Mouse (Mus musculus): ENCODE measurements around the gene Krtap21-1. TPM values are rescaled to one million over a fixed set of nuclear protein-coding genes. Genes with fewer than 3 reads are reported as not detected.

Krtap21-1 gene
- polyA plus RNA-seq (2016; fragmentation: Nextera tagmentation; extraction: Ambion mirVana): not detected in 2 replicates

- Histone ChIP-seq H3K9me3 (replicated peaks) (no peaks in the 10 kb centered on the region), H3K36me3 (no peaks in the 10 kb centered on the region)
These were observed at the start of gene Krtap21-1 for GRCm38 (mm10) chr16:89403768-89404167. TSS of gene Krtap21-1 (minus strand) at chr16:89403868.

GRCm38 (mm10) chr16:89429586-89429985 lies 25.9 kb upstream of the Krtap21-1 start:
- Histone ChIP-seq H3K9me3 (replicated peaks) (no peaks in the 10 kb centered on the region), H3K27ac (no peak overlapping the region), H3K4me3 (no peak overlapping the region), H3K27me3 (ENCODE audit: low read depth, poor library complexity, severe bottlenecking) (no peaks in the 10 kb centered on the region), H3K4me1 (no peaks in the 10 kb centered on the region), H3K36me3 (no peaks in the 10 kb centered on the region)
- 88% methylated on average over 2 of the region's 2 CpGs for WGBS
- DNase-seq (ENCODE audit: low spot score): no peak

More at GRCm38 (mm10) chr16:89403768-89404167, at the start of gene Krtap21-1:
- Histone ChIP-seq H3K27ac (no peak within 1 kb of the TSS), H3K4me3 (no peak within 1 kb of the TSS), H3K4me1 (no peaks in the 10 kb centered on the region), H3K27me3 (ENCODE audit: low read depth, poor library complexity, severe bottlenecking) (no peaks in the 10 kb centered on the region)
- 85% methylated on average over 2 of the region's 2 CpGs for WGBS
- DNase-seq (ENCODE audit: low spot score): no peak

- no peaks in the 10 kb centered on the region for H3K9me3 ChIP-seq (replicated peaks)
- no peaks in the 10 kb centered on the region for H3K27me3 ChIP-seq (ENCODE audit: low read depth, poor library complexity, severe bottlenecking)
- no peaks in the 10 kb centered on the region for H3K4me1 ChIP-seq
- DNase-seq (ENCODE audit: low spot score): no peak
- no peak overlapping the region for H3K4me3 ChIP-seq
- H3K27ac ChIP-seq: no peak overlapping the region
- WGBS: 91% methylated on average over 5 of the region's 5 CpGs
- H3K36me3 ChIP-seq: no peaks in the 10 kb centered on the region
These were observed 21.6 kb upstream of the Krtap21-1 start for GRCm38 (mm10) chr16:89425310-89425709.

- Histone ChIP-seq H3K4me3 (no peak within 1 kb of the TSS), H3K4me1 (no peaks in the 10 kb centered on the region), H3K9me3 (replicated peaks) (no peaks in the 10 kb centered on the region), H3K27me3 (ENCODE audit: low read depth, poor library complexity, severe bottlenecking) (no peaks in the 10 kb centered on the region), H3K27ac (no peak within 1 kb of the TSS), H3K36me3 (no peaks in the 10 kb centered on the region)
- DNase-seq (ENCODE audit: low spot score): no peak
- 93% methylated on average over 3 of the region's 3 CpGs for WGBS
These were observed 16.3 kb upstream of the Krtap21-1 start, which contains the start of gene Krtap6-2 for GRCm38 (mm10) chr16:89420011-89420410. TSS of gene Krtap6-2 (minus strand) at chr16:89420111.

- no peaks in the 10 kb centered on the region for H3K4me1 ChIP-seq
- H3K4me3 ChIP-seq: no peak overlapping the region
- H3K27me3 ChIP-seq (ENCODE audit: low read depth, poor library complexity, severe bottlenecking): no peaks in the 10 kb centered on the region
- no peaks in the 10 kb centered on the region for H3K9me3 ChIP-seq (replicated peaks)
- H3K36me3 ChIP-seq: no peaks in the 10 kb centered on the region
- 92% methylated on average over 3 of the region's 3 CpGs for WGBS
- no peak overlapping the region for H3K27ac ChIP-seq
- no peak for DNase-seq (ENCODE audit: low spot score)
These were observed 12.6 kb upstream of the Krtap21-1 start for GRCm38 (mm10) chr16:89416311-89416710.

- H3K4me1 ChIP-seq: no peaks in the 10 kb centered on the region
- DNase-seq (ENCODE audit: low spot score): no peak
- 90% methylated on average over 5 of the region's 5 CpGs for WGBS
These were observed 6.8 kb upstream of the Krtap21-1 start for GRCm38 (mm10) chr16:89410345-89411068.

GRCm38 (mm10) chr16:89372734-89373461 lies 30.8 kb downstream of the Krtap21-1 start:
- no peak for DNase-seq (ENCODE audit: low spot score)
- Histone ChIP-seq H3K4me1 (no peaks in the 10 kb centered on the region), H3K4me3 (no peak overlapping the region), H3K9me3 (replicated peaks) (no peaks in the 10 kb centered on the region), H3K27ac (no peak overlapping the region), H3K27me3 (ENCODE audit: low read depth, poor library complexity, severe bottlenecking) (no peaks in the 10 kb centered on the region), H3K36me3 (no peaks in the 10 kb centered on the region)
- 81% methylated on average over 2 of the region's 2 CpGs for whole genome bisulfite sequencing

More at GRCm38 (mm10) chr16:89410345-89411068, 6.8 kb upstream of the Krtap21-1 start:
- Histone ChIP-seq H3K27ac (no peak overlapping the region), H3K4me3 (no peak overlapping the region), H3K36me3 (no peaks in the 10 kb centered on the region), H3K9me3 (replicated peaks) (no peaks in the 10 kb centered on the region), H3K27me3 (ENCODE audit: low read depth, poor library complexity, severe bottlenecking) (no peaks in the 10 kb centered on the region)

Other genes starting within 250 kb of the Krtap21-1 start
- gene Gm9789, start 245.9 kb downstream of the Krtap21-1 start, polyA plus RNA-seq (2016; fragmentation: Nextera tagmentation; extraction: Ambion mirVana): not detected in 2 replicates
- not detected in 2 replicates for gene Gm7735, start 234.4 kb downstream of the Krtap21-1 start, polyA plus RNA-seq (2016; fragmentation: Nextera tagmentation; extraction: Ambion mirVana)
- gene 1110057P08Rik, start 229.1 kb downstream of the Krtap21-1 start, polyA plus RNA-seq (2016; fragmentation: Nextera tagmentation; extraction: Ambion mirVana): not detected in 2 replicates
- not detected in 2 replicates for gene Krtap20-2, start 198.0 kb downstream of the Krtap21-1 start, polyA plus RNA-seq (2016; fragmentation: Nextera tagmentation; extraction: Ambion mirVana)
- gene Krtap6-2, start 16.2 kb upstream of the Krtap21-1 start, polyA plus RNA-seq (2016; fragmentation: Nextera tagmentation; extraction: Ambion mirVana): not detected in 2 replicates
- not detected in 2 replicates for gene Krtap8-1, start 84.1 kb upstream of the Krtap21-1 start, polyA plus RNA-seq (2016; fragmentation: Nextera tagmentation; extraction: Ambion mirVana)
- gene Krtap7-1, start 104.5 kb upstream of the Krtap21-1 start, polyA plus RNA-seq (2016; fragmentation: Nextera tagmentation; extraction: Ambion mirVana): not detected in 2 replicates
- not detected in 2 replicates for gene Krtap11-1, start 167.3 kb upstream of the Krtap21-1 start, polyA plus RNA-seq (2016; fragmentation: Nextera tagmentation; extraction: Ambion mirVana)